Mouse (Mus musculus) heart, postnatal 4 days (tissue): Measurements from ENCODE around the gene Ss18l1. TPM values are rescaled to one million over a fixed set of nuclear protein-coding genes. Genes with fewer than 3 reads are reported as not detected.
A peak's percentile ranks its signal among the peaks of the same experiment; 100 is the strongest.

Experiments
- DNase-seq: peaks from one replicate; pipeline ENCODE4 v3.0.0; 2021
- total RNA-seq, 2 experiments: library from RNA; stranded (reverse); gene quantifications; 2 replicates each; pipeline ENCODE4 v1.2.3; 2021

Gene Ss18l1
- total RNA-seq, 2 experiments from 2014 or later, result 4.0 TPM

- DNase-seq, result no peak
Measured at GRCm38 (mm10) chr2:180087472-180087871, 45.2 kb downstream of the Ss18l1 start.

GRCm38 (mm10) chr2:180090285-180090684, 48.0 kb downstream of the Ss18l1 start:
- no peak for DNase-seq

GRCm38 (mm10) chr2:180095711-180096110, 53.4 kb downstream of the Ss18l1 start:
- DNase-seq, result no peak

- no peak for DNase-seq
Measured at GRCm38 (mm10) chr2:180097585-180097984, 55.3 kb downstream of the Ss18l1 start.

GRCm38 (mm10) chr2:180098167-180098566, 55.9 kb downstream of the Ss18l1 start:
- no peak for DNase-seq

GRCm38 (mm10) chr2:180099529-180099928, 57.2 kb downstream of the Ss18l1 start:
- DNase-seq, result no peak

GRCm38 (mm10) chr2:180103151-180103977, 61.1 kb downstream of the Ss18l1 start:
- DNase-seq, result no peak

GRCm38 (mm10) chr2:180103978-180104658, 61.8 kb downstream of the Ss18l1 start, which contains the start of gene Hrh3:
Gene Hrh3, minus strand, starts transcription at chr2:180104488.
- peak; percentile 84 for DNase-seq

GRCm38 (mm10) chr2:180104659-180105377, 62.5 kb downstream of the Ss18l1 start:
- DNase-seq, result no peak

GRCm38 (mm10) chr2:180105441-180106190, 63.3 kb downstream of the Ss18l1 start:
- DNase-seq, result no peak

- DNase-seq, result no peak
Measured at GRCm38 (mm10) chr2:180107081-180107480, 64.8 kb downstream of the Ss18l1 start.

GRCm38 (mm10) chr2:180108285-180108684, 66.0 kb downstream of the Ss18l1 start:
- DNase-seq, result no peak

- peak; percentile 69 for DNase-seq
Measured at GRCm38 (mm10) chr2:180113909-180114890, 71.9 kb downstream of the Ss18l1 start.

- peak; percentile 62 for DNase-seq
Measured at GRCm38 (mm10) chr2:180115279-180115678, 73.0 kb downstream of the Ss18l1 start.

- peak; percentile 20 for DNase-seq
Measured at GRCm38 (mm10) chr2:180116081-180116493, 73.8 kb downstream of the Ss18l1 start.

- peak; percentile 22 for DNase-seq
Measured at GRCm38 (mm10) chr2:180116741-180117484, 74.6 kb downstream of the Ss18l1 start.

- peak; percentile 33 for DNase-seq
Measured at GRCm38 (mm10) chr2:180117485-180118194, 75.3 kb downstream of the Ss18l1 start.

- peak; percentile 100 for DNase-seq
Measured at GRCm38 (mm10) chr2:180118661-180119438, 76.5 kb downstream of the Ss18l1 start, which contains the start of gene Osbpl2. Gene Osbpl2, plus strand, starts transcription at chr2:180119306.
